Mouse (Mus musculus) Muller cell, postnatal 12 days (primary cell): Measurements from ENCODE around the gene Misp.
A peak's percentile ranks its signal among the peaks of the same experiment; 100 is the strongest.

Experiments used
- DNase-seq: peaks from one replicate; pipeline ENCODE4 v3.0.0-alpha.2; 2015; ENCODE audit errors: inconsistent ontology term

Gene Misp

GRCm38 (mm10) chr10:79873715-79874289 lies 53.0 kb downstream of the Misp start:
- no peak for DNase-seq

- peak; percentile 51 for DNase-seq
Measured at GRCm38 (mm10) chr10:79874290-79874862, 53.6 kb downstream of the Misp start, which contains the start of the genes Prtn3 and Plppr3. Gene Prtn3 (plus strand): TSS chr10:79874476. Gene Plppr3 (minus strand): TSS chr10:79874634.

GRCm38 (mm10) chr10:79877174-79877573 lies 56.4 kb downstream of the Misp start:
- no peak for DNase-seq

GRCm38 (mm10) chr10:79877757-79878156 lies 57.0 kb downstream of the Misp start:
- peak; percentile 75 for DNase-seq

GRCm38 (mm10) chr10:79879527-79879926 lies 58.7 kb downstream of the Misp start:
- no peak for DNase-seq
